Mouse (Mus musculus): Measurements from ENCODE around the gene Utrn.

- TF ChIP-seq POLR2A (IDR thresholded peaks at IDR 0.05; ENCODE audit: low read depth, low read length), result no peak
- no peak for TF ChIP-seq CTCF (IDR thresholded peaks at IDR 0.05; ENCODE audit: extremely low read depth, insufficient read depth, insufficient read length, insufficient replicate concordance)
These were observed 27.7 kb downstream of the Utrn start for GRCm38 (mm10) chr10:12841497-12841896.

Measured in spleen, adult 2 months (tissue).